Mouse (Mus musculus): ENCODE measurements around the gene Ush2a. TPM values are rescaled to one million over a fixed set of nuclear protein-coding genes. Genes with fewer than 3 reads are reported as not detected.

The Ush2a gene
- polyA plus RNA-seq, 1 experiment from 2014 or later: 0.12 TPM

DNA sequence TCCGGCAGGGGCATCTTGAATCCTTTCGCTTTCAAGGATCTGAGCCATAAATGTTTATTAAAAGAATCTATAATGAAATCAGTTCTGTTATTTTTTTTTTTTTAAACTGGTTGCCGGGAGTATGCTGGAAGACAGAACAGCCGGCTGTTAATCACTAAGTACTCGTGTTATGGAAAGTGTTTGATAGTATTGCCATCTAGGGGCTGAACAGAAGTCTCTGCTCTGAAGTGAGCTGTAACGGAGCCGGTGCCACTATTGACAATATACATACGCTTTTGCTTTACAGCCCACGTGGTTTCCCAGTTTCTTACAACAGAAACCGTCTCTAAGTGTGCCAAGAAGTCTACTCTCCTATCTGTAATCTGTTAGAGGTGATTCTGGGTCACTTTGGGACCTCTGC lies 642.3 kb downstream of the Ush2a start:
- ATAC-seq (replicated peaks; ENCODE audit: low FRiP score) (no peak), DNase-seq (ENCODE audit: low spot score) (no peak)
- Histone ChIP-seq H3K27me3 (ENCODE audit: control insufficient read depth, insufficient read depth, low read length) (no peaks in the 10 kb centered on the region), H3K4me3 (ENCODE audit: low read depth, low read length) (no peak overlapping the region), H3K27ac (ENCODE audit: low read depth, low read length) (no peak overlapping the region), H3K36me3 (ENCODE audit: control insufficient read depth, insufficient read depth, low read length) (no peaks in the 10 kb centered on the region), H3K4me1 (replicated peaks; ENCODE audit: control insufficient read depth, insufficient read depth, low read length) (no peaks in the 10 kb centered on the region), H3K4me2 (ENCODE audit: low read depth, low read length, severe bottlenecking) (no peak overlapping the region), H3K9me3 (ENCODE audit: control insufficient read depth, low read length) (no peaks in the 10 kb centered on the region), H3K9ac (ENCODE audit: low read length) (no peak overlapping the region)
- WGBS: 73% methylated on average over 10 of the region's 10 CpGs

DNA sequence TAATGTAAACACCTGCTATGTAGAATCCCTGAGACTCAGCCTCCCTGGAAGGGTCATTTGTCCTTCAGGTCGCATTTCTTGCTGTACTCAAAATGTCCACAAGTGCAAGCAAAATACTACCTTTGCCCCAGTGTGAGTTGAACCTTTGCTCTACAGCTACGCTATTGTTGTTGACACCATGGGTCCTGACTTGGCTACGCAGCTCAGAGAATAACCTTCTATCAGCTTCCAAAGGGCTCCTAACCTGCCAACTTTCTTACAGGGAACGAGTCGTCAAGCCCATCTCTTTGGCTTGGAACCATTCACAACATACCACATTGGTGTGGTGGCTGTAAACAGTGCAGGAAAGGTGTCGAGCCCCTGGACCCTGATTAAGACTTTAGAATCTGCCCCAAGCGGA lies 644.4 kb downstream of the Ush2a start:
- Histone ChIP-seq H3K27me3 (ENCODE audit: control insufficient read depth, insufficient read depth, low read length) (no peaks in the 10 kb centered on the region), H3K9me3 (ENCODE audit: control insufficient read depth, low read length) (no peaks in the 10 kb centered on the region), H3K9ac (ENCODE audit: low read length) (no peak overlapping the region), H3K4me1 (replicated peaks; ENCODE audit: control insufficient read depth, insufficient read depth, low read length) (no peaks in the 10 kb centered on the region), H3K4me3 (ENCODE audit: low read depth, low read length) (no peak overlapping the region), H3K4me2 (ENCODE audit: low read depth, low read length, severe bottlenecking) (no peak overlapping the region), H3K27ac (ENCODE audit: low read depth, low read length) (no peak overlapping the region), H3K36me3 (ENCODE audit: control insufficient read depth, insufficient read depth, low read length) (no peaks in the 10 kb centered on the region)
- ATAC-seq (replicated peaks; ENCODE audit: low FRiP score) (no peak), DNase-seq (ENCODE audit: low spot score) (no peak)
- 90% methylated on average over 7 of the region's 7 CpGs for WGBS

DNA sequence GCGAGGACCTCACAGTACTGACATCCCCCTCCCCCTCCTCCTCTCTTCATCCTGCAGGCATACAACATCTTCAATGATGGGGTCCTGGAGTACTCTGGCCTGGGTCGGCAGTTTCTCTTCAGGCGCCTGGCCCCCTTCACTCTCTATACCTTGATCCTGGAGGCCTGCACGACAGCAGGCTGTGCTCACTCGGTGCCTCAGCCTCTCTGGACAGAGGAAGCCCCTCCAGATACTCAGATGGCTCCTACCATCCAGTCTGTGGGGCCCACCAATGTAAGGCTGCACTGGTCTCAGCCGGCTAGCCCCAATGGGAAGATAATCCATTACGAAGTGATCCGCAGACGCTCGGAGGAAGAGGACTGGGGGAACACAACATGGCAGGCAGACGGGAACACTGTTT lies 648.8 kb downstream of the Ush2a start:
- Histone ChIP-seq H3K9ac (ENCODE audit: low read length) (no peak overlapping the region), H3K4me2 (ENCODE audit: low read depth, low read length, severe bottlenecking) (no peak overlapping the region), H3K27me3 (ENCODE audit: control insufficient read depth, insufficient read depth, low read length) (no peaks in the 10 kb centered on the region), H3K4me1 (replicated peaks; ENCODE audit: control insufficient read depth, insufficient read depth, low read length) (no peaks in the 10 kb centered on the region), H3K27ac (ENCODE audit: low read depth, low read length) (no peak overlapping the region), H3K36me3 (ENCODE audit: control insufficient read depth, insufficient read depth, low read length) (no peaks in the 10 kb centered on the region), H3K4me3 (ENCODE audit: low read depth, low read length) (no peak overlapping the region), H3K9me3 (ENCODE audit: control insufficient read depth, low read length) (no peaks in the 10 kb centered on the region)
- 92% methylated on average over 11 of the region's 11 CpGs for WGBS
- ATAC-seq (replicated peaks; ENCODE audit: low FRiP score) (no peak), DNase-seq (ENCODE audit: low spot score) (no peak)

DNA sequence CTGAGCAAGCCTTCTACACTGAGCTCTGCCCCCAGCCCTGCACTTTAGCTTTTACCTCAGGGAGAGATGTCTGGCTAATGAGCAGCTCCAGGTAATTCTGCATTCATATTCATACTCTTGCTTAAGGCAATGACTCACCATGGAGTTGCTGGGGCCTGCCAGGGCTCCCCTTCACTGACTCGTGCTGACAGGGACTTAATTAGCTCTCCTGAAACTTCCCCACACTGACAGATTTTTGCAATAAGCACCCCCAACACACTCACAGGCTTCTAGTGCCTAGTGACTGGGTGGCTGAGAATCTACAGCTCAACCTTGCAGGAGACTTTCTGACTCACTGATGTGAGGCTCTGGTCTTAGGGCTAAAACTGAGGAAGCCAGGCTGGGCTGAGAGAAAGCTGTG lies 658.1 kb downstream of the Ush2a start:
- 47% methylated on average over 1 of the region's 1 CpGs for WGBS
- Histone ChIP-seq H3K36me3 (ENCODE audit: control insufficient read depth, insufficient read depth, low read length) (no peaks in the 10 kb centered on the region), H3K4me2 (ENCODE audit: low read depth, low read length, severe bottlenecking) (no peak overlapping the region), H3K9me3 (ENCODE audit: control insufficient read depth, low read length) (no peaks in the 10 kb centered on the region; the same call in 1 of the 2 replicates), H3K4me1 (replicated peaks; ENCODE audit: control insufficient read depth, insufficient read depth, low read length) (no peaks in the 10 kb centered on the region), H3K4me3 (ENCODE audit: low read depth, low read length) (no peak overlapping the region), H3K9ac (ENCODE audit: low read length) (no peak overlapping the region), H3K27me3 (ENCODE audit: control insufficient read depth, insufficient read depth, low read length) (no peaks in the 10 kb centered on the region), H3K27ac (ENCODE audit: low read depth, low read length) (no peak overlapping the region)
- DNase-seq (ENCODE audit: low spot score) (no peak), ATAC-seq (replicated peaks; ENCODE audit: low FRiP score) (no peak)

DNA sequence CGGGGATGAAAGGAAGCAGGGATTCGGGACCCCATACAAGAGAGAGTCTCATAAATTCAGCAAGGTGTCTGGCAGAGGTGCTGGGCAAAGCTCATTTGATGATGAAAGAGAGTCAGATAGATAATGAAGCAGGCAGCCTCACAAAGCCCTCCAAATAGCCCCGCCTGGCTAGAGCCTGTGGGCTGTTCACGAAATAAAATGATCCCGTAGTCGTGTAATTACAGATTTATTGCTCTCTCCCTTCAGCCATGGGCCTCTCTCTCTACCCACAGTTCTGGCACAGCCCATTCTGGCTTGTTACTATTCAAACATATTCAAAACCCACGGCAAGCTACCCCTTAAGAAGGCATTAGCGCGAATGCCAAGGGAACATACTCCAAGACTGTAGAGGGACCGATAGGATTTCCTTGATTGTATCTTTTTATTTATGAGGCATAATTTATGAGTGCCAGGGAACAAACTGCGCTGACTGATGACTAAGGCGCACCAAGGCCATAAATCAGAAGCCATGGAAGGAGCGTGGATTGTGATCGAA lies 675.5 kb downstream of the Ush2a start:
- H3K4me3 ChIP-seq (ENCODE audit: low read depth, low read length): no peak overlapping the region
- no peak for DNase-seq (ENCODE audit: low spot score)
- H3K4me1 ChIP-seq (replicated peaks; ENCODE audit: control insufficient read depth, insufficient read depth, low read length): no peaks in the 10 kb centered on the region
- no peaks in the 10 kb centered on the region for H3K36me3 ChIP-seq (ENCODE audit: control insufficient read depth, insufficient read depth, low read length)
- no peaks in the 10 kb centered on the region for H3K27me3 ChIP-seq (ENCODE audit: control insufficient read depth, insufficient read depth, low read length)
- no peak for ATAC-seq (replicated peaks; ENCODE audit: low FRiP score)
- H3K27ac ChIP-seq (ENCODE audit: low read depth, low read length): no peak overlapping the region
- H3K4me2 ChIP-seq (ENCODE audit: low read depth, low read length, severe bottlenecking): no peak overlapping the region
- H3K9ac ChIP-seq (ENCODE audit: low read length): no peak overlapping the region
- H3K9me3 ChIP-seq (ENCODE audit: control insufficient read depth, low read length): no peaks in the 10 kb centered on the region
- WGBS: 92% methylated on average over 14 of the region's 14 CpGs

DNA sequence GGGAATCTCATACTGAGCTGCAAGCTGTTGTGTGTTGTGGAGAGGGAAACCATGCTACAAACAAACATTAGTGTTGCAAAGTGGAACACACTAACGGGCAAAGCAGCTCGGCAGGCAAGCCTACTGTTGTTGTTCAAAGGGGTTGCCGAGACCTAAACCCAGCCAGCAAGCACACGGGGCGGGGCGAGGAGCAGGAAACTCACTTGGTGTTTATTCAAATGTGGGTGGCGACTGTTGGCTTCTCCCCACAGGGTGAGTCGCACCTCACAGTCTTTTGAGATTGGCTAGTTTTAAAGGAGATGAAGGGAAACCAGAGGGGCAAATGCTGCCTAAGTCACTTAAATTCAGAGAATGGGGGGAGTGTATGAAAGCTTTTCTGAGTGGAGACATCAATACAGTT lies 683.5 kb downstream of the Ush2a start:
- Histone ChIP-seq H3K4me1 (replicated peaks; ENCODE audit: control insufficient read depth, insufficient read depth, low read length) (no peaks in the 10 kb centered on the region), H3K9me3 (ENCODE audit: control insufficient read depth, low read length) (no peaks in the 10 kb centered on the region), H3K27ac (ENCODE audit: low read depth, low read length) (no peak overlapping the region), H3K9ac (ENCODE audit: low read length) (no peak overlapping the region), H3K4me3 (ENCODE audit: low read depth, low read length) (no peak overlapping the region), H3K4me2 (ENCODE audit: low read depth, low read length, severe bottlenecking) (no peak overlapping the region), H3K27me3 (ENCODE audit: control insufficient read depth, insufficient read depth, low read length) (no peaks in the 10 kb centered on the region), H3K36me3 (ENCODE audit: control insufficient read depth, insufficient read depth, low read length) (no peaks in the 10 kb centered on the region)
- no peak for ATAC-seq (replicated peaks; ENCODE audit: low FRiP score)
- no peak for DNase-seq (ENCODE audit: low spot score)
- 55% methylated on average over 8 of the region's 8 CpGs for WGBS

DNA sequence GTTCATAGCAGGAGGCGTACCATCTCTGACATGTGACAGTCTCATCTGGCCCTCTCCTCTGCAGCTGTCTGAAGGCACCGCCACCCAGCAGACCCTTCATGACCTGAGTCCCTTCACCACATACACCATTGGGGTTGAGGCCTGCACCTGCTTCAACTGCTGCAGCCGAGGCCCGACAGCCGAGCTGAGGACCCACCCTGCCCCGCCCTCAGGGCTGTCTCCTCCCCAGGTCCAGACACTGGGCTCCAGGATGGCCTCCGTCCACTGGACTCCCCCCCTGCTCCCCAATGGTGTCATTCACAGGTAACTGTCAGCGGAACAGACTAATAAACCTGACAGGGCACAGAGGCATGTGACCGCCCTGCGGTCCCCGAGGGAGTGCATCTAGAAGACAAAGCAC lies 685.0 kb downstream of the Ush2a start:
- no peak overlapping the region for H3K9ac ChIP-seq (ENCODE audit: low read length)
- DNase-seq (ENCODE audit: low spot score): no peak
- no peak overlapping the region for H3K4me3 ChIP-seq (ENCODE audit: low read depth, low read length)
- no peaks in the 10 kb centered on the region for H3K27me3 ChIP-seq (ENCODE audit: control insufficient read depth, insufficient read depth, low read length)
- no peaks in the 10 kb centered on the region for H3K9me3 ChIP-seq (ENCODE audit: control insufficient read depth, low read length)
- H3K36me3 ChIP-seq (ENCODE audit: control insufficient read depth, insufficient read depth, low read length): no peaks in the 10 kb centered on the region
- no peak overlapping the region for H3K4me2 ChIP-seq (ENCODE audit: low read depth, low read length, severe bottlenecking)
- H3K4me1 ChIP-seq (replicated peaks; ENCODE audit: control insufficient read depth, insufficient read depth, low read length): no peaks in the 10 kb centered on the region
- WGBS: 86% methylated on average over 11 of the region's 11 CpGs
- H3K27ac ChIP-seq (ENCODE audit: low read depth, low read length): no peak overlapping the region
- ATAC-seq (replicated peaks; ENCODE audit: low FRiP score): 0 out of 2 replicates have a peak, but pooled peaks have one; percentile 36

DNA sequence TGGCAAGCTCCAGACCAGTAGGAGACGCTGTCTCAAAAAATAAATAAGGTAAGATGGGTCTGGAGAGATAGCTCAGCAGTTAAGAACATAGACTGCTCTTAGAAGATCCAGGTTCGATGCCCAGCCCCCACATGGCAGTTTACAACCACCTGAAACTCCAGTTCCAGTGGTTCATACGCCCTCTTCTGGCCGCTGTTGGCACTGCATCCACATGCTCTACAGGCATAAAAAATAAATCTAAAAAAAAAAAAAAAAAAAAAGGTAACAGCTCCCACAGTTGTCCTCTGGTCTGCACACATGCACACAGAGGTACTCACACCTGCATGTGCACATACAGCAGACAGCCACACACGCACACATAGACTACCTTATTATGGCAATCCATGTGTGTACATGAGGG lies 686.0 kb downstream of the Ush2a start:
- no peak for ATAC-seq (replicated peaks; ENCODE audit: low FRiP score)
- no peak overlapping the region for H3K27ac ChIP-seq (ENCODE audit: low read depth, low read length)
- H3K9ac ChIP-seq (ENCODE audit: low read length): no peak overlapping the region
- DNase-seq (ENCODE audit: low spot score): no peak
- H3K4me1 ChIP-seq (replicated peaks; ENCODE audit: control insufficient read depth, insufficient read depth, low read length): no peaks in the 10 kb centered on the region
- no peak overlapping the region for H3K4me2 ChIP-seq (ENCODE audit: low read depth, low read length, severe bottlenecking)
- H3K36me3 ChIP-seq (ENCODE audit: control insufficient read depth, insufficient read depth, low read length): no peaks in the 10 kb centered on the region
- no peaks in the 10 kb centered on the region for H3K9me3 ChIP-seq (ENCODE audit: control insufficient read depth, low read length)
- no peak overlapping the region for H3K4me3 ChIP-seq (ENCODE audit: low read depth, low read length)
- 68% methylated on average over 5 of the region's 5 CpGs for WGBS
- H3K27me3 ChIP-seq (ENCODE audit: control insufficient read depth, insufficient read depth, low read length): no peaks in the 10 kb centered on the region

DNA sequence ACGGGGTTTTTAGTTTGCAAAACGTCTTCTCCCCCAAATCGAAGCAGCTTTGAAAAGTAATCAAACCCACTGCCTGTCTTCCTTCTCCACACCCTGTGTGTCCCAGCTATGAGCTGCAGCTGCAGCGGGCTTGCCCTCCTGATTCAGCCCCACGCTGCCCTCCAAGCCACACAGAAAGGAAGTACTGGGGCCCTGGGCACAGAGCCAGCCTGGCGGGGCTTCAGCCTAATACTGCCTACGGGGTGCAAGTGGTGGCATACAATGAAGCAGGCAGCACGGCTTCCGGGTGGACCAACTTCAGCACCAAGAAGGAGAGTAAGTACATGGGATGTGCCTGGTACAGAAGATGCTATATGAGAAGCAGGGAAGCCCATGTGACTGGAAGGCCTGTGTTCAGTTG lies 686.5 kb downstream of the Ush2a start:
- Histone ChIP-seq H3K9me3 (ENCODE audit: control insufficient read depth, low read length) (no peaks in the 10 kb centered on the region), H3K36me3 (ENCODE audit: control insufficient read depth, insufficient read depth, low read length) (no peaks in the 10 kb centered on the region), H3K4me2 (ENCODE audit: low read depth, low read length, severe bottlenecking) (no peak overlapping the region), H3K27ac (ENCODE audit: low read depth, low read length) (no peak overlapping the region), H3K4me3 (ENCODE audit: low read depth, low read length) (no peak overlapping the region), H3K4me1 (replicated peaks; ENCODE audit: control insufficient read depth, insufficient read depth, low read length) (no peaks in the 10 kb centered on the region), H3K27me3 (ENCODE audit: control insufficient read depth, insufficient read depth, low read length) (no peaks in the 10 kb centered on the region), H3K9ac (ENCODE audit: low read length) (no peak overlapping the region)
- WGBS: 84% methylated on average over 9 of the region's 9 CpGs
- DNase-seq (ENCODE audit: low spot score): no peak
- no peak for ATAC-seq (replicated peaks; ENCODE audit: low FRiP score)

Data from forebrain, embryonic 11.5 days (tissue).